Mouse (Mus musculus) 3134 (cell line): ENCODE data around the gene Fmnl2.

Experiments
- DNase-seq: peaks from one replicate; pipeline ENCODE4 v3.0.0-alpha.2; 2011; ENCODE audit warnings: low spot score; ENCODE audit not compliant: insufficient read length; ENCODE audit errors: extremely low read depth

Fmnl2 gene

DNA sequence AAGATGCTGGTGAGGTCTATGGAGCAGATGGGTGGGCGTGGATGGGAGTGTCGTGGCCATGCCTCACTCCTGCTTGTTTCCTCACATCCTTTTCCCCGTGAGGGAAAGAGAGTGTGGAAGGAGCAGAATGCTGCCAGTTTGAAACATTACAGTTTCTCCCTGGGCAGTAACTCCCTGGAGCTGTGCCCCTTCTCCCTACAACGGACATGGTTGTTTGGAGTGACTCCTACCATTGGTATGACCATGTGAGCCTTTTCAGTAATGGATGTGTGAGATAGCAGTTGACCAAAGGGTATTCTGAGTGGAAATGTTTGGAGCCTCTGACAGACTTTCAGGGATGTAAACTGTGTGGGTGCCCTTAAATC lies 5.1 kb downstream of the Fmnl2 start:
- DNase-seq = no peak

DNA sequence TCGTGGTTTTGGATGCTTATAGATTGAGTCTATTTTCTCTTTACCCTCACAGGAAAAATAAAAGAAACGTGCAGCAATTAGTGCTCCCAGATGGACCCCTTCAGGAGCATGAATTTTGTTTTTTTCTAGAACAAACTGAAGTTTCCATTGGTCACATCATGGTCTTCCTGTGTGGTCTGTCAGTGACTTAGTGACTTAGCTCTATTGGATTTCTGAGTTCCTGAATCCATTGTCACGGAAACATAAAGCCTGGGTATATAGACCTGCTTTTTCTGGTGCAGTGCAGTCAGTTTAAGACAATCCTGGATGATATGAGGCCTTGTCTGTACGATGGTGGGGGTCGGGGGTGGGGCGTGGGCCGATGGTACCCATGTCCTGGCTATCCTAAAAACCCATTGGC lies 7.0 kb downstream of the Fmnl2 start:
- no peak for DNase-seq

DNA sequence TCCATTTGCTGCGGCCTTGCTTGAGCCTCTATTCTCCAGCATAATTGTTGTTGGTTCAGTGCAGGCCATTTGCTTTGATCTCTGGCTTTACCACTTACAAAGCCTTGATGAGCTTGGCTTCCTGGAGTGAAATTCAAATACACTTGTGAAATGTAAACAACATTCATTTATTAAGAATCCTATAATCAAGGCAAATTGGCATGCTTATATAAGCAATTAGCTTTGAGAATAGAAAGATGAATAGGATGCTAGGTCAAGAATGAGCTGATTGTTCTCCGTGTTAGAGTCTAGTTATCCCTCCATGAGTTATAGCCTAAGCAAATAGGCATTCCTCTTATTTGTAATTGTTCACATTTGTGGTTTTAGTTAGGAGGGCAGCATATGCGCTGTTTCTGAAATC lies 8.5 kb downstream of the Fmnl2 start:
- no peak for DNase-seq

DNA sequence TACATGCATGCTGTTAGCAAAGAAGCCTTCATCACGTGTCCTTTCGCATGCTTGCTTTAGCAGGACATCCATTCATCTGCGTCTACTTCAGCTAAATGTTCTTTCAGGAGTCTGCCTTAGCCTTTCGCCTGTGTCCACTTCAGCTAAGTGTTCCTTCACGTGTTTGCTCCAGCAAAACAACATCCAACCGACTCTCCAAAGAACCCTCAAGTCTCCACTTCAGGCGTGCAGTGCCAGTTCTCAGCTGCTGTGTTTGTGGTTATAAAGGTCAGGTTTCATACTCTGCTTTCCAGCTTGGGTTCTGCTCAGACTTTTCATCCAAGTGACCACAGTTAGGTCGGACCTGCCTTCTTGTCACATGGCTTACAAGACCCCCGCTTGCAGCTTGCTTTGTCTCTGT lies 10.1 kb downstream of the Fmnl2 start:
- DNase-seq = no peak

DNA sequence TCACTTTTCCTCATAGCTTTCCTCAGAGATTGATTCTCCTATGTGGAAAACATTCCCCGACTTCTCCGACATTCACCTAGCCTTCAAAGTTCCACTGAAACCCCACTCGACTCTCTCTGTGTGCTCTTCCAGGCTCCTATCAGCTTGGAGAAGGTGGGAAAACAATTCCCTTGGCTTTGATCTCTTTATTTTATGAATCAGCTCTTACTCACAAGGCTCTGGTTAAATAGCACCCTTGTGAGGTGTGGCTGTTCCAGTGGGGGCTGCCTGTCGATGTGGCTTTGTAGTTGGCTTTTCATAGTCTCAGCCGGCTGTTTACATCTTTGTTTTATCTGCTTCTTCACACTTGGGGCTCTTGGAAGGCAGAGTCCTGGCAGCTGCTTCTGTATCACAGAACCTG lies 10.5 kb downstream of the Fmnl2 start:
- DNase-seq = no peak

DNA sequence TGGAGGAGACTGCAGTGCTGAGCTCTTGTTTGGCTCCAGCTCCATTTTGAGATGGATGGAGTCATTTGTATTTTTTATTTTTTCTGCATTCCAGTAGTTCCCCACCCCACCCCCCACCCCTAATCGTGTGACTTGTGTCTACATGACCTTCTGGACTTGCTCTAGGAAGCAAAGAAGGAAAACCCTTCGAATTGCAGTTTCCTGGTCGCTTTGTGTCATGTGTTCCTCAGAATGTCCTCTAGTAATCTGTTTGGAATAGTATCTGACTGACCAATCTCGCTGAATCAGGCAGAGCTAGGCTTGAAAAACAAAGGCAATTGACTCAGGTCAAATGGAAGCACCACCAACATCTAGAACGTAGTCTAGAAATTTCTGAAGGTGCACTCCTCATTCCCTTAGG lies 15.0 kb downstream of the Fmnl2 start:
- DNase-seq = no peak

DNA sequence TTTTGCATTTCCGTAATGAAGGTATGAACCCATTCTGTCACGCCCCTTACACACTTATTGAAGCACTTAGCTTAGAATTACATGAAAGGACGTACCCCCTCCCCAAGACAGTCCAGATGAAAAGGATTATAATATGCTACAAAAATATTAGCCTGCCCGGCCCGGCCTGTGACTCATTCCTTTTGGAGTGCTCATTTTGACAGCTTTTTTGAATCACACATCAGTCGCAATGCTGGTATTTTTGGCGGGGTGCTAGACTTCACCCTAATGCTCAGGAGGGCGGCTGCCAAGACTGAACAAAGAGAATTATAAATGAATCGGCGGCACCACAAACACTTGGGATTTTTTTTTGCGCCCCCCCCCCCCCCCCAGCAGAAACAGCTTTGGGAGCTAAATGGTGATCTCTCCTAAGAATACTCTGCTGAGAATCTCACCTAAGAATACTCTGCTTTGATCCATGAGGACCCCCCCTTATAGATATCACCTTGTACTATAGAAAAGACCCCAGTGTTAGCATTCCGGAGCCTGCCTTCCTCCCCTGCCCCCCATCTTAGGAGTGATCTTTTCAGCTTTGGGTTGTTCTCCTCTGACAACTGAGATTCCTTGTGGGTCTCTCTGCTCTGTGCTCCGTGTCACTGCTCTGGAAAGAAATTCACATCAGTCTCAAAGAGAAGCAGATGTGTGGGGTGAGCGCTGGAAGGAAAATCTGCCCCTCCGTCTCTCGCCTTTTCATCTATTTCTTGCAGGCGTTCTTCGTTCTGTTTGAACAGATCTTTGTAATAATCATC lies 15.8 kb downstream of the Fmnl2 start:
- DNase-seq = no peak

DNA sequence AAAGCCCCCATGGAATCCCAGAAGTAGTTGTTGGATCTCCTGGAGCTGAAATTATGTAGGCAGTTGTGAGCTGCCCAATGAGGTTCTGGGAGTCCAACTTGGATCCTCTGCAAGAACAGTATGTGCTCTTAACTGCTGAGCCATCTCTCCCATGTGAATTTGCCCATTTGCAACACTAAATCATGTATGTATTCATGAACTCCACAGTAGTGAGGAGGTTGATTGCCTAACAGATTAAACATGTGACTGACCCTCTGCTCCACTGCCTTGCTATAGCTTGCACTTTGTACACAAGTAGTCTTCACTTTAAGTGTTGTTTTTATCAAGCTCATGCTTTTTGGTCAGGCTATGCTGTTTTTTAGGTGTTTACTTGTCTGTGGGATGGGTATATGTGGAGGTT lies 17.1 kb downstream of the Fmnl2 start:
- DNase-seq = no peak

DNA sequence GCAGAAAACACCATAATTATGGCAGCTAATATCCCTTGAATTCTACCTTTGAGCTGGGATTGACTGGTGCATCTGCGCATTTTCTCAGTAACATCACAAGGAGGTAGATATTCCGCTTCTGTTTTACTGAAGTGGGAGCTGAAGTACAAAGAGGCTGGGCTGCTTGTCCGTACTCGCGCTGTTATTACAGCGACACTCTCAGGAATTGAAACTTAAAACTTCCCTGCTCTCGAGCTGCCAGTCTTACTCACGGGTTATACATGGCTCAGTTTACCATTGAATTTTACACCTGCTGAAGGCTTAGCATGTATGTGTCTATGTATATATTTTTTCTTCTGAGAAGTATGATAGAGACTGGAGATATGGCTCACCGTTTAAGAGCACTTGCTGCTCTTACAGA lies 18.1 kb downstream of the Fmnl2 start:
- no peak for DNase-seq

DNA sequence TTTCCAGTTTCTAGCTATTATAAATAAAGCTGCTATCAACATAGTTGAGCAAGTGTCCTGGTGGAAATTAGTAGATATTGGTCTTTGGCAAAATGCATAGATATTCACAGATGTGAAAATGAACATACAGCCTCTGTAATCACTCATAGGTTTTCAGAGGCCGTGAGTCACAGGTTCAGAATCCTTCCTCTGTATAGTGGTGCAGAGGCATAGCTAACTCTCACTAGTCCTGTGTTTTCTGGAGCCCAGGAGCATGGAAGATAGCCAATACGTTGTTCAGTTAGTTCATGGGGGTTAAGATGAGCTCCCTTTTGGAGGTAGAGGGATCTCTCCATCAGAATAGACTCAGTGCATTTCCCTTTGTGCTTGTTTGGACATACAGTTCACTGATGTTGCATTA lies 25.7 kb downstream of the Fmnl2 start:
- DNase-seq = no peak

DNA sequence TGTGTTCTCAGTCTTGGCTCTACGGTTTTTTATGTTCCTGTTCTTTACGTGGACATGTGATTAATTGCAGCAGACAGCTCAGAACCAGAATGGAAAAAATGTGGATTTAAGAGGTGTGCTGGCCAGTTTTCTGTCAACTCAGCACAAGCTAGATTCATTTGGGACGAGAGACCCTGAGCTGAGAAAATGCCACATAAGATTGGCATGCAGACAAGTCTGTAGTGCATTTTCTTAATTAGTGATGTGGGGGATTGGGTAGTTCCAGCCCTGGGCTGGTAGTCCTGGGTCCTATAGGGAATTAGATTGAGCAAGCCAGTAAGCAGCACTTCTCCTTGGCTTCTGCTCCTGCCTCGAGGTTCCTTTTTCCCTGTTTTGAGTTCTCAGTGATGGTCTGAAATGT lies 26.4 kb downstream of the Fmnl2 start:
- no peak for DNase-seq

DNA sequence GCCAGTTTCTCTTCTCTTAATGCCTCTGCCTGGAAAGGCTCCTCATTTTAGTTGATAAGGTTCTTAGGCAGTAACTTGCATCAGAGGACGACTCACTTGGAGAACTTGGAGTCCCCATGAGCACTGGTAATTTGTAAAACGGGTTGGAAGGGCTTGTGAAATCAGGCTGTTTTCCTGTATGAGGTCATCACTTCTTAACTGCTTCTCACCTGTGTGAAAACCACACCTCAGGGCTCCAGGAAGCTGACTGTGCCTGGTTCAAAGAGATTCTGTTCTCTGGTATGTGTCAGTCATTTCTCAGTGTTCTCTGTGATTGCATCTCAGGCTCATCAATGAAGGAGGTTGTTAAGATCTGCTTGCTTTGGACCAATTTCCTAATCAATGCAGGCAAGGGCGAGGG lies 27.4 kb downstream of the Fmnl2 start:
- no peak for DNase-seq

DNA sequence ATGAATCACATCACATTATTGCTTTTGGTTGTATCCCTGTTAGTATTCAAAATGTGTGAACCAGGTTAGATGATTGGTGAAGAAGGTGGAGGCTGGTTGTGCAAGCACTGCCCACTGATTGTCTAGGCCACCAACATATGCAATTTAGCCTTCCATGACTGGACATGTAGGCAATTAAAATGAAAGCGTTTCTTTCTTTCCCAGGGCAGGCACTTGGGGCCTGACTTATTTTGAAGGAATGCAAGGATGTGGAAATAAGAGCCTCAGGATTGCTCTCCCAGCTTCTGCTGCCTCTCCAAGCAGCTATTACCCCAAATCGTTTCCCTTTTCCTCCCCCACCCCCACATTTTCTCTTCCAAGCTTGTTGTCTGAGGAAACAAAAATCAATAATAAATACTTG lies 29.6 kb downstream of the Fmnl2 start:
- DNase-seq = no peak

DNA sequence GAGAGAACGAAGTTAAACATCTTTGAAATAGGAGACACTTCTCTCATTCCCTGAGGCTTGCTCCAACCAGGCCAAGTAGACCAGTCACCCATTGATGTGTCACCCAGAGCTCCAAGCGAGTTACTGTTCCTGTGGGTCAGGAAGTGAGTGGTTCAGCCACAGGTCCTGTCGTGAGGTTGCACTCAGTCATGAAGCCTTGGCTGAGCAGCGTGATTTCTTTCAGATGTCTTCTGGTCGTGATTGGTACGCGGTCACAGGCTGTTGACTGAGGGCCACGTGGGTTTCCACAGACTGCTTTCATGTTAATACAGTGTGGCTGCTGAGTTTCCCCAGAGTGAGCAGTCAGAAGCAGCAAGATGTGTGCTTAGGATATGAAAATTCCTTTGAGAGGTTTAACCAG lies 33.5 kb downstream of the Fmnl2 start:
- peak; percentile 62 for DNase-seq

DNA sequence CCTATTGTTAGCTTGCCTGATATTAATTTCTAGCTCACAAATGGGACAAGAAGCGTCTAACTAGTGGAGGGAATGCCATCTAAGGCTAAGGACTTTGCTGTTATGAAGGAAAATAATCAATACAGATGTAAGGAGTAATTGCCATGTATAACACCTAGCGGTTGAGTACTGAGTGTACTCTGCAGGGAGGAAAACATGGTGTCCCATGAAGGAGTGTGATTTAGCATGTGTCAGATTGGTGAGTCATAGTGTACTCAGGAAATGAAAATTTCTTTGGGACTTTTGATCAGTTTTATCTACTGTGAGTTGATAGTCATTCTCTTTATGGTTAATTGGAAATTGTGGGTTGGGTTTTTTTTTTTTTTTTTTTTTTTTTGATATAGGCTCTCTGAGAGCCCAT lies 34.1 kb downstream of the Fmnl2 start:
- DNase-seq = no peak

DNA sequence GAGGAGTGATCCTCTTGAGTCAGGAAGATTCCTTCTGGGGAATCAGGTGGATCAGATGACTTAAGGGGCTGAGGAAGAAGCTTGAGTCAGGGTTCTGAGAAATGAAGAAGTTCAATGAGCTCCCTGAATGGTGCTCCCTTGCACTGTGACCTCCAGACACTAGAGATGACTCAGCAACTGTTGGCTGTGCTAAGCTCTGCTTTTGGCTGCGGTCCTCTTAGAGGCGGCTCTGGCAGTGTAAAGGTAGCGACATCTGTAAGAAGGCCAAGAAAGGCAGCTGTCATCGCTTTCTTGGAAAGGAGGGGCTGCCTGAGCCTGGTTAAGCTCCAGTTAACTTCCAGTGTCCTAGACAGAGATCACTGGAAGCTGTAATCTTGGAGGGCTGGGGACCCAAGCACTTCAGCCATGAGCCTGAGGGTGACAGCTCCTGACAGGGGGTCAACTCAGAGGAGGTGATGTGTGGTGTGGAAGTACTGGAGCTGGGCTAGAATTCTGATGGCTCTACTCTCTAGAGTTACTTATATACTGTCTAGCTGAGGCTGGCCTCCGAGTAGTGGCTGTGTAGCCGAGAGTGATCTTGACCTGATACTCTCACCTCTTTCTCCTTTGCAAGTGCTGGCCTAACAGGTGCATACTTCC lies 37.4 kb downstream of the Fmnl2 start:
- DNase-seq = peak; percentile 60

DNA sequence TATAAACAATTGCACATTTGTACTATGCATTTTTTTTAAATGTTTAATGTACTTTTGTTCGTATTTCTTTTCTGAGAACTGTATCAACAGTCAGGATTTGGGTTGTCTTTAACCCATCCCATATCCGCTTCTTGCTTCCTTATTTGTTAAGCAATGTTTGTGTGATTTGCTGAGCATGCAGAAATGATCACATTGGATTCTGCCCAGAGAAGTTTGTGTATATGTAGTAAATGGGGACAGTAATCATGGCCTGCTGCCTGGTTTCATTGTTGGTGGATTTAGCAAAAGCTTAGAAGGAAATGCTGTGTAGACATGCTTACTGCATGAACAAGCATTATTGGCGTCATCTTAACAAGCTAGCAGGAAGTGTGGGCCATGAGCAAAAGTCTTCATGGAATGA lies 39.3 kb downstream of the Fmnl2 start:
- no peak for DNase-seq

DNA sequence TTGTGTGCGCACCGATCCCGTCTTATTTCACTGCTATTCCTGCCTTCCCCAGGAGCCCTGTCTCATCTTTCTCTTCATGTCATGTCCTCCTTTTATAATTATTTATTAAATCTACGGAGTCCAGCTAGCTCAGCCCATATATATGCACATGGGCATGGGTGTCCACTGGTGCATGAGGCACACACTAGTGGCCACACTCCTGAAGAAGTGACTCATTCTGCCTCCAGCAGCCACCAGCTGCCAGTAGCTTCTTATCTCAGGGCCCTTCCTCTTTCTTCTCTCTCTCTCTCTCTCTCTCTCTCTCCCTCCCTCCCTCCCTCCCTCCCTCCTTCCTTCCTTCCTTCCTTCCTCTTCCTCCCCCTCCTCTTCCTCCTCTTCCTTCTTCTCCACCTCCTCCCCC lies 43.1 kb downstream of the Fmnl2 start:
- no peak for DNase-seq

DNA sequence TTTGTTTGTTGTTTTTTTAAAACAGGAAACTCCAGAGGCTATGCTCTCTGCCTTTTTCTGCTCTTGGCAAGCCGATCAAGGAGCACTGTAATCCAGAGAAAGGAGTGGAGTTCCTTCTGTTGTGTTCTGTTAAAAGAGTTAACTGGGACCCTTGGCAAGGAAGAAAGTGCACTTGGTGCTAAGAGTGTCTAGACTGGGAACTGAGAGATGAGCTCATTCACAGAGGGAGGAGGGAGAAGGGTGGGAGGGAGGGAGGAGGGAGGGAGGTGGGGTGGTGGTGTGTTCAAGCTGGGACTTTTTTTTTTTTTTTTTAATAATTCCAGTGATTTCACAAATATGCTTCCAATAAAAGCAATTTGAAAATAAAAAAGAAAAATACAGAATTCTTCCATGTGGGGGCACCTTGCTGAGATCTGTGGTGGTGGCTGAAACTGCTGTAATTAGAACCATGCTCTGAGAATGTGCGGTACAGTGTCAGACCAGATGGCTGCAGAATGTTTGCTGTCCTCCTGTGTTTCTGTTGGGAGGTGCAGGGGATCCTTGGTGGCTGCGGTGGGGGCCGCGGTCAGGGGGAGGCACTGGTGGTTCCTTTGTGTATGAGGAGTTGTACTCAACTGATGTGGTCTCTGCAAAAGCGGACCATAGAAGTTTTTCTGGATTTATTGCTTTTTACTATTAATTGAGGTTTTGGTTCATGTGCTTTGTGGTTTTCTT lies 43.8 kb downstream of the Fmnl2 start:
- no peak for DNase-seq

DNA sequence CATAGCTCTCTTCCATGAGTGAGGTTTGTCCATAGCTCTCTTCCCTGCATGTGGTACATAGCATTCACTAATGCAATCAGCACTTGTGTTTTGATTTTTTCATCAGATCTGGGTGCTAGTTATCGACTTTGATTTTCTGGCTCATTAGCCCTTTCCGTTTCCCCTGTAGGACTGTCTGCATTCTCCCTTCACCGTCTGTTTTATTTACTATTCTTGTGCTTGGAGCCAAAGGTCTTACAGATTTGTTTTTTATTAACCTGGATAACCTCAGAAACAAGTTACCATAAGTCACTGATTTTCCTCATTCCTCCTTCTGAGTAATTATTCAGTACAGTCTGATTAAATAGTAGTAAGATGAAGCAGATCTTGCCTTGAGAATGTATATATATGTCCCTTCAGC lies 44.8 kb downstream of the Fmnl2 start:
- DNase-seq = no peak

DNA sequence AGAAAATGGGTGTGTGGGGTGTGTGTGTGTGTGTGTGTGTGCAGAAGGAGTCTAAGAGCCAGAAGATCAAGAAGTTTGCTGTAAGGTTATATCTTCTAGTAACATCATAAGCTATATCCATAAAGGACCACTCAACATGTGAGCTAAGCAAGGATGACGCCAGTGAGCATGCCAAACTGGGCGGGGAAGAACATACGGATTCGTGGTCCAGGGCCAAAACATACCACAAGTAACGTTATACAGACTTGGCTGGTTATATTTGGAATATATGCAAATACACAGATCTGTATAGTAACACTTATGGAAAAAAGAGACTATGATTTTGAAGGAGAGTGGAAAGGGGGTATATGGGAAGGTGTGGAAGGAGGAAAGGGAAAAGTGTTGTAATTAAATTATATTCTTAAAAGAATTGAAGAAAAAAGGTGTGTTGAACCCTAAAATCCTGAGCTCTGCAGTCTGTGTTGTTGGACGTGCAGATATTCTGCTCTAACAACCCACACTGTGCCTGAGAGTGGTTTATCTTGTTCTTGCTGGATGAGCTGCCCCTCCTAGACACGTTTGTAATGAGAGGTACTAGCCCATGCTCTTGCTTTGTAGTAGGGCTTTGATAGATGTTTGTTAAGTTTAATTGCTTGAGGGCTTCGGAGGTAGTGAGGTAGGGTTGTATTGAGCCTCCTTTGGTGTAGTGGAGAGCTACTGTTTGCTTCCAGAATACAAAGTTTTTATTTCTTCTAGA lies 45.7 kb downstream of the Fmnl2 start:
- no peak for DNase-seq
